Mouse (Mus musculus): ENCODE measurements at regions not wholly inside any gene's neighbourhood (a gene's known extent, or its start where the extent isn't known, plus 50 kb on each side); places are given as distances from the start of the nearest gene placed in this dataset.
A peak's percentile ranks its signal among the peaks of the same experiment; 100 is the strongest.

GRCm38 (mm10) chr2:75609150-75609946 lies 49.7 kb upstream of the Hnrnpa3 start:
- no peak for ATAC-seq
- no peaks in the 10 kb centered on the region for H3K27me3 ChIP-seq (ENCODE audit: insufficient read depth, low read length)
- peak; percentile 42 for DNase-seq (ENCODE audit: low spot score)
- H3K4me3 ChIP-seq (ENCODE audit: low read length): peak overlapping the region; percentile 21
- H3K9me3 ChIP-seq (ENCODE audit: low read length): no peaks in the 10 kb centered on the region
- no peak for TF ChIP-seq CTCF (IDR thresholded peaks at IDR 0.05; ENCODE audit: low read depth)
- no peak overlapping the region for H3K27ac ChIP-seq
- H3K4me2 ChIP-seq (ENCODE audit: low read depth, low read length): peak overlapping the region; percentile 49
- 13% methylated on average over 27 of the region's 27 CpGs for WGBS
- no peak overlapping the region for H3K9ac ChIP-seq (replicated peaks; ENCODE audit: low read length)
- H3K4me1 ChIP-seq (ENCODE audit: insufficient read depth, low read length): no peaks in the 10 kb centered on the region
- no peaks in the 10 kb centered on the region for H3K36me3 ChIP-seq (ENCODE audit: insufficient read depth, low read length)

Data from hindbrain, postnatal 0 days (tissue).